In the genomic region with DNA sequence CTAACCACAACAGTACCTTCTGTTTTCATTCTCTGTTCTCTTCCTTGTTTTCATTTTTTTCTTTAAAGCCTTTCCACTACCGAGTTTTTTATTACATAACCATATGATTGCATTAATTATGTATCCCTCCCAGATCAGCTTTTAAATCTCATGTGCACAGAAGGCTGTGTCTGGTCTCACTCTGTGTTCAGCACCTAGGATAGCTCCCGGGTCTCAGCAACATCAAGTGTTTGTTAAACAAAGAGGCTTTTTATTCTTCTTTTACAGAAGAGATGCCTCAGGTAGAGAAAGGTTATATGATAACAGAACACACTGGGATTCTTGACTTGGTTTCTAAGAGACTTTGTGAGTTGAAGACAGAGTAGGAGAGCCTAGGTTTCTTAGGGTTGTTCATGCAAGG, we compare ENCODE assay signal across 22 mouse cellular contexts.
A peak's percentile ranks its signal among the peaks of the same experiment; 100 is the strongest.
DNase-seq lines count a peak whose midpoint lies in the region; ATAC-seq and TF ChIP-seq lines count a peak whose summit lies in the region.
"Had no signal": no experiment of that assay in that cellular context is flagged by ENCODE, and none has a peak within 500 bp of the region (broad histone marks: within the 10 kb centered on the region; RNA-seq: fewer than 3 reads in every experiment).

No protein-coding gene starts in this region.

- no peak overlapping the region for H3K4me3 ChIP-seq in layer of hippocampus, adult 2 months
- no peak overlapping the region for H3K4me3 ChIP-seq in embryonic facial prominence, embryonic 11.5 days (ENCODE audit: low read depth, low read length)
- H3K4me3 ChIP-seq: embryonic facial prominence, embryonic 12.5 days; heart, embryonic 13.5 days; kidney, embryonic 15.5 days; liver, embryonic 12.5 days; midbrain, embryonic 13.5 days had no signal

- ATAC-seq in embryonic facial prominence, embryonic 11.5 days (replicated peaks; ENCODE audit: insufficient number of reproducible peaks, low FRiP score, low TSS enrichment, low read depth), result no peak
- ATAC-seq in monocyte, adult 5-6 weeks (replicated peaks; ENCODE audit: insufficient number of reproducible peaks, low FRiP score, low TSS enrichment, poor library complexity, severe bottlenecking), result no peak
- ATAC-seq in cerebellum, adult (ENCODE audit: insufficient number of reproducible peaks, low FRiP score, low TSS enrichment), result no peak
- ATAC-seq: forebrain, embryonic 16.5 days; inflammation-experienced regulatory T-cells, adult 6 months; liver, embryonic 12.5 days; midbrain, embryonic 13.5 days had no signal

- TF ChIP-seq CTCF in layer of hippocampus, adult 2 months (conservative IDR thresholded peaks at IDR 0.05), result no peak

- H3K9me3 ChIP-seq in embryonic facial prominence, embryonic 11.5 days (replicated peaks; ENCODE audit: control insufficient read depth, low read length), result no peaks in the 10 kb centered on the region; the same call in 1 of the 2 replicates
- H3K9me3 ChIP-seq: embryonic facial prominence, embryonic 12.5 days; kidney, embryonic 15.5 days; midbrain, embryonic 13.5 days had no signal

- no peak overlapping the region for H3K9ac ChIP-seq in embryonic facial prominence, embryonic 11.5 days (replicated peaks; ENCODE audit: low read length)
- H3K9ac ChIP-seq: embryonic facial prominence, embryonic 12.5 days; heart, embryonic 13.5 days; kidney, embryonic 15.5 days; liver, embryonic 12.5 days; midbrain, embryonic 13.5 days had no signal

- DNase-seq in layer of hippocampus, adult 2 months (ENCODE audit: low spot score in 2 of 2), result no peak
- no peak for DNase-seq in layer of hippocampus, adult 11-12 months (ENCODE audit: low spot score)
- peak; percentile 40 for DNase-seq in NIH3T3 (ENCODE audit: low read depth)
- peak; percentile 56 for DNase-seq in embryonic facial prominence, embryonic 11.5 days (ENCODE audit: low spot score)
- peak; percentile 45 for DNase-seq in retina, embryonic 14.5 days (ENCODE audit: low spot score)
- no peak for DNase-seq in spleen, adult 18-20 months
- DNase-seq: adrenal gland, postnatal 25 days; cerebellum, adult 9-10 months; heart, postnatal 4 days; left cerebral cortex, postnatal 4 days; thymus, postnatal 14 days had no signal

- no peaks in the 10 kb centered on the region for H3K4me1 ChIP-seq in embryonic facial prominence, embryonic 11.5 days (ENCODE audit: control insufficient read depth, insufficient read depth, low read length)
- H3K4me1 ChIP-seq: embryonic facial prominence, embryonic 12.5 days; heart, embryonic 13.5 days; kidney, embryonic 15.5 days; liver, embryonic 12.5 days; midbrain, embryonic 13.5 days had no signal

- no peaks in the 10 kb centered on the region for H3K36me3 ChIP-seq in embryonic facial prominence, embryonic 11.5 days (replicated peaks; ENCODE audit: control insufficient read depth, insufficient read depth, low read depth, low read length)
- H3K36me3 ChIP-seq: embryonic facial prominence, embryonic 12.5 days; G1E; heart, embryonic 13.5 days; kidney, embryonic 15.5 days; liver, embryonic 12.5 days; midbrain, embryonic 13.5 days had no signal

- H3K27me3 ChIP-seq in embryonic facial prominence, embryonic 11.5 days (ENCODE audit: control insufficient read depth, insufficient read depth, low read length), result no peaks in the 10 kb centered on the region
- H3K27me3 ChIP-seq: embryonic facial prominence, embryonic 12.5 days; heart, embryonic 13.5 days; kidney, embryonic 15.5 days; liver, embryonic 12.5 days; midbrain, embryonic 13.5 days had no signal

- H3K27ac ChIP-seq in layer of hippocampus, adult 2 months, result peak overlapping the region; percentile 85
- H3K27ac ChIP-seq in embryonic facial prominence, embryonic 11.5 days (replicated peaks; ENCODE audit: low read depth, low read length), result no peak overlapping the region
- H3K27ac ChIP-seq: embryonic facial prominence, embryonic 12.5 days; heart, embryonic 13.5 days; kidney, embryonic 15.5 days; liver, embryonic 12.5 days; midbrain, embryonic 13.5 days; stomach, postnatal 0 days had no signal

- WGBS in embryonic facial prominence, embryonic 11.5 days, result 50% methylated on average over 2 of the region's 2 CpGs

- no peak overlapping the region for H3K4me2 ChIP-seq in embryonic facial prominence, embryonic 11.5 days (ENCODE audit: low read depth, low read length)
- H3K4me2 ChIP-seq: embryonic facial prominence, embryonic 12.5 days; heart, embryonic 13.5 days; kidney, embryonic 15.5 days; liver, embryonic 12.5 days; midbrain, embryonic 13.5 days had no signal

Comparison
In these comparisons a context has a peak if more than half of its experiments do, and no peak if none do; other contexts are left out.
1. DNase-seq: peak in NIH3T3 (single experiment), embryonic facial prominence, embryonic 11.5 days (single experiment) and retina, embryonic 14.5 days (single experiment); none in layer of hippocampus, adult 2 months (0 of 2), layer of hippocampus, adult 11-12 months (single experiment) and spleen, adult 18-20 months (0 of 2).